Mouse (Mus musculus) limb, embryonic 12.5 days (tissue): ENCODE results near the gene Tuba3b. TPM values are rescaled to one million over a fixed set of nuclear protein-coding genes. Genes with fewer than 3 reads are reported as not detected.
A peak's percentile ranks its signal among the peaks of the same experiment; 100 is the strongest.

Experiments used
- ATAC-seq: fragments of 200-750 bp; cut with Nextera tagmentation; 2 replicates; pipeline ENCODE4 v1.8.0; 2017; ENCODE audit warnings: low read depth, moderate TSS enrichment; ENCODE audit not compliant: insufficient number of reproducible peaks, insufficient read depth, low FRiP score, low TSS enrichment
- H3K27ac ChIP-seq: fragments of 300-500 bp; sonication (generic); 2 replicates; pipeline ENCODE4 v1.5.1; 2016; ENCODE audit warnings: mild to moderate bottlenecking, moderate library complexity
- H3K27me3 ChIP-seq: fragments of 300-500 bp; sonication (generic); 2 replicates; pipeline ENCODE4 v1.6.1; 2016; ENCODE audit warnings: mild to moderate bottlenecking, moderate library complexity
- H3K36me3 ChIP-seq: fragments of 300-500 bp; sonication (generic); 2 replicates; pipeline ENCODE4 v1.6.1; 2016; ENCODE audit warnings: mild to moderate bottlenecking, moderate library complexity
- H3K4me1 ChIP-seq: fragments of 300-500 bp; sonication (generic); replicated peaks from 2 replicates; pipeline ENCODE4 v1.6.1; 2016
- H3K4me2 ChIP-seq: fragments of 300-500 bp; sonication (generic); 2 replicates; pipeline ENCODE4 v1.6.1; 2016; ENCODE audit warnings: mild to moderate bottlenecking, moderate library complexity
- H3K4me3 ChIP-seq: fragments of 300-500 bp; sonication (generic); replicated peaks from 2 replicates; pipeline ENCODE4 v1.5.1; 2016; ENCODE audit warnings: mild to moderate bottlenecking
- H3K9ac ChIP-seq: fragments of 300-500 bp; sonication (generic); replicated peaks from 2 replicates; pipeline ENCODE4 v1.6.1; 2016; ENCODE audit warnings: mild to moderate bottlenecking, moderate library complexity
- H3K9me3 ChIP-seq: fragments of 300-500 bp; sonication (generic); 2 replicates; pipeline ENCODE4 v1.6.1; 2016; ENCODE audit warnings: mild to moderate bottlenecking, moderate library complexity
- WGBS: fragments of 180-500 bp; shearing (Covaris S2); methylation state at CpG from one replicate; pipeline ENCODE4 v1.1.7; 2016; 5-methylcytosine and 5-hydroxymethylcytosine counted together
- polyA plus RNA-seq: library from polyadenylated mRNA; unstranded; fragments of >200 nt; fragmentation: Nextera tagmentation; extraction: Ambion mirVana; gene quantifications from 2 replicates; pipeline ENCODE4 v1.2.1, GENCODE M21; 2016

Tuba3b gene
- polyA plus RNA-seq: not detected in 2 replicates

DNA sequence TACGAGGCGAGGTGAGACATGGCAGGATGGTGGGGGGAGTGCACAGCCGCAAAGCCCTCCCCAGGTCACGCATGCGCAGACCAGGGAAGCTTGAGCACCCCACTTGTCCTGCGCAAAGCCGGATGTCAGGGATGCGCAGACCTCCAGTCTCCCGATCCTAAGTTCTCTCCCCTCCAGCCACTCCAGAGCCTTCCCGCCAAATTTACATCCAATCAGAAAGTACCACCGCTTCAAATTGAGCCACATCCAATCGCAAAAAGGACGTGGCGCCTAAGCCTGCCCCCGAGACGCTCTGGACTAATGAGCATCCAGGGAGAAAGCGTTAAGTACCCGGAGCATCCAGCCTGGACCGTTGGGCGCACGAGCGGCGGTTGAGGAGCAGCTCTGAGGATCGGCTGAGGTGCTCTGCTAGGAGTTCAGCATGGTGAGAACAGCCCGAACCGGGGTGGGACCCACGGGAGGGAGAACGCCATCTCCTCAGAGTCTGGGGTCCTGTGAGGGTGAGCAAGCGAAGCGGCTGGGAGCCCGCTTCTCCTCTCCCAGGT lies at the start of gene Tuba3b:
Tuba3b (plus strand) TSS at position 92 of the 545 bp plus-strand sequence.
- ATAC-seq: no peak
- no peaks in the 10 kb centered on the region for H3K36me3 ChIP-seq
- H3K27ac ChIP-seq: no peak within 1 kb of the TSS
- 0 out of 2 replicates have a peak, but pooled peaks cover 4% of the 10 kb centered on the region for H3K9me3 ChIP-seq
- H3K4me3 ChIP-seq: no peak within 1 kb of the TSS
- WGBS: 95% methylated on average over 31 of the region's 31 CpGs
- no peak within 1 kb of the TSS for H3K4me2 ChIP-seq
- peaks cover 7% of the 10 kb centered on the region; the same call in 1 of the 2 replicates for H3K4me1 ChIP-seq
- H3K27me3 ChIP-seq: no peaks in the 10 kb centered on the region
- H3K9ac ChIP-seq: no peak within 1 kb of the TSS

DNA sequence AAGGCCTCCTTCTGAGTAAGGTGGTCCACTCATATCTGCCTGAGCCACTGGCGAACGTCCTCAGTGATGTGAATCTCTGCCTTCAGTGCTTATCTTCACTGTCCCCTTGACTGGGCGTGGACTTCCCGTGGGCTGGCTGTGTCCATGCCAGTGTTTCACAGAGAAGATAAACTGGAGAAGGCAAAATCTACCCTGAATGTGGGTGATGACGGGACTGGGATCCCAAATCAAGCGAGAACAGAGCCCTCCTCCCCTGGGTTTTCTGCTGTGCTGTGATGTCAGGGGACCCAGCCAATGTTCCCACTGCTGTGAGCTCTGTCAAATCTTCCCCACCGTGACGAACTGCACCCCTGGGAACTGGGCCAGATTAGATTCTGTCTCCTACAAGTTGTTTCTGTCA lies 48.3 kb upstream of the Tuba3b start:
- Histone ChIP-seq H3K4me1 (peaks cover 24% of the 10 kb centered on the region), H3K4me2 (no peak overlapping the region), H3K9me3 (no peaks in the 10 kb centered on the region), H3K36me3 (no peaks in the 10 kb centered on the region), H3K27ac (no peak overlapping the region), H3K4me3 (no peak overlapping the region), H3K9ac (no peak overlapping the region), H3K27me3 (no peaks in the 10 kb centered on the region)
- ATAC-seq: no peak
- 89% methylated on average over 8 of the region's 8 CpGs for WGBS

DNA sequence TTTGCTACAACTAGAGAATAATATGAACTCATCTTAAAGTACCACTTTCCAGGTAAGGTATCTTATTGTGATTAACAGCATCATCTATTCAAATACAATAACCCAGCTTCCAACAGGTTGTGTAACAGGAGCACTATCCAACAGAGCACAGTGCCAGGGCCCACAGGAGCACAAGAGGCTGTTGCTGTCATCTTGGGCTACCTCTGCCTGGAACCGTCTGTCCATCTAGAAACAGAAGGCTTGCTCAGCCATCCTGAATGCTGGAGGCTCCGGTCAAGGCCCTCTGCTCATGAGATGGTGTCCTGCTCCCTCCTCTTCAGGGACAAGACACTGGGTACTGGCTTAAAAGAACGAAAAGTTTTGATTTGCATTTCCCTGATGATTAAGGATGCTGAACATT lies 47.7 kb upstream of the Tuba3b start:
- Histone ChIP-seq H3K27me3 (no peaks in the 10 kb centered on the region), H3K9ac (no peak overlapping the region), H3K9me3 (no peaks in the 10 kb centered on the region), H3K4me2 (no peak overlapping the region), H3K36me3 (no peaks in the 10 kb centered on the region), H3K4me3 (no peak overlapping the region), H3K4me1 (peaks cover 24% of the 10 kb centered on the region), H3K27ac (no peak overlapping the region)
- no peak for ATAC-seq
- 91% methylated on average over 3 of the region's 3 CpGs for WGBS

DNA sequence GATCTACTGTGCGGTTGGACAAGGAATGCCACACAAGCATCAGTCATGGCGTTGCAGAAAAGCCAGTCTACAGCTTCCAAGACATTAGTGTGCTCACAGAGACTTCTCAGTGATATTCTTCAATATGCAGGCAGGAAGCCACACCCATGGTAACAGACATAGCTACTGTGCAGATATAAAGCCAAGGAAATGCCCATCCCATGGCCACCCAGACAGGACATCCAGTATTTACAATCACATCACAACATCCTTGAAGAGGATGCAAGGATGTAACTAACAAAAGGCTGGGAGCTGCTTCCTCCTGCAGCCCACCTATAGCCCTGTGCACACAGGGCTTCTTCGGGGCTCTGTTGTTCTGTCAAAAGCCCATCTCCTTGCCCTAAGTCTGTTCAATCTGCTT lies 46.9 kb upstream of the Tuba3b start:
- H3K4me2 ChIP-seq: no peak overlapping the region
- H3K4me1 ChIP-seq: peaks cover 24% of the 10 kb centered on the region
- no peak overlapping the region for H3K9ac ChIP-seq
- no peak overlapping the region for H3K27ac ChIP-seq
- no peak for ATAC-seq
- H3K9me3 ChIP-seq: no peaks in the 10 kb centered on the region
- H3K36me3 ChIP-seq: no peaks in the 10 kb centered on the region
- no peaks in the 10 kb centered on the region for H3K27me3 ChIP-seq
- WGBS: 87% methylated on average over 3 of the region's 3 CpGs
- H3K4me3 ChIP-seq: no peak overlapping the region

DNA sequence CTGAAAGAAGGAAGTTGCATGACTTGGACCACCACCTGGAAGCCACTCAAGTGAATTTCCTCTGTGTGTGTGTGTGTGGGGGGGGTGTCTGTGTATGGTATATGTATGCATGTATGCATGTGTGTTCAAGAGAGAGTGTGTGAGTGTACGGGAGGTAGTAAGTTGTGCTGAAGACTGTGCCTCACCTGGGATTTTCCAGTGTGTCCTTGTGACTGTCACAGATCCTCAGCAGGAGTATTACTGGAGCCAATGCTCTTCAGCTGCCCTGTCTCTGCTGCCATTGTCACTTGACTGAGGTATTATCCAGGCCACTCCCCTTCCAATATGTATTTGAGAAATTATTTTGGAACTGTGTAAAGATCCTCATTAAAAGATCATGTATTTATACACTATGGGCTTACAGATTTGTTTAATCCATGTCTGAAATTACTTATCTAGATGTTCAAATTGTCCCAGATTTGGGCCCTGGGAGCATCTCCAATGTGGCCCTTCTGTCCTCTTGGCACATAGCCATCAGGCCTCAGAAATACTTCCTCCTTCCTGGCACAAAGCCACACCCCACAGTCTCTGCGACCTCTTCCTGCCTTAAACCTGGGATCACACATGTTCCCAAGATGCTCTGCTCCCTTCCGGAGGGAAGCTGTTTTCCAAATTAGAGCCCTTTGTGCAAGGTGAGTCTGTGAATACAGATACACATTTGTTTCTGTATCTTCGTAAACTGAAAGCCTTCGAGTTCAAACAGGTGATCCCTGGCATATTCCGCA lies 42.1 kb upstream of the Tuba3b start:
- no peak overlapping the region for H3K4me3 ChIP-seq
- no peak overlapping the region for H3K9ac ChIP-seq
- no peaks in the 10 kb centered on the region for H3K9me3 ChIP-seq
- WGBS: 84% methylated on average over 6 of the region's 6 CpGs
- ATAC-seq: no peak
- no peak overlapping the region for H3K4me2 ChIP-seq
- H3K27me3 ChIP-seq: no peaks in the 10 kb centered on the region
- no peaks in the 10 kb centered on the region for H3K36me3 ChIP-seq
- peaks cover 13% of the 10 kb centered on the region for H3K4me1 ChIP-seq
- H3K27ac ChIP-seq: no peak overlapping the region

DNA sequence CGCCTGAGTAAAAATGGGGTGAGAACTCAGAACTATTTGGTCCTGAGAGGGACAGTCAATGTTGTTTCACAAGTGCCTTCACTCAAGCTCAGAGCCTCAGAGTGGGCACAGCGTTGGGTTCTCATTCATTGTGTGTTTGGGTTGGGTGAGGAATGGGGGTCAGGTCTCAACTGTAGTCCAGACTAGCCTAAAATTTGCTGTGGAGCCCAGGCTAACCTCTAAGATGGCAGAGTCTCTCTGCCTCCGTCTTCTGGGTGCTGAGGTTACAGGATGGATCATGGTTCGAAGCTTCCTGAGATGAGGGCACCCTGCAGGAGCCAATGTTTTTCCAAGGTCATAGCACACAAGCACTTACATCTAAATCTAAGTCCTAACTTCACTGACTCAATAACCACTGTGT lies 38.8 kb upstream of the Tuba3b start:
- no peaks in the 10 kb centered on the region for H3K36me3 ChIP-seq
- no peaks in the 10 kb centered on the region for H3K9me3 ChIP-seq
- ATAC-seq: no peak
- H3K9ac ChIP-seq: no peak overlapping the region
- WGBS: 97% methylated on average over 4 of the region's 4 CpGs
- H3K4me3 ChIP-seq: no peak overlapping the region
- peaks cover 13% of the 10 kb centered on the region for H3K4me1 ChIP-seq
- H3K4me2 ChIP-seq: no peak overlapping the region
- H3K27me3 ChIP-seq: no peaks in the 10 kb centered on the region
- no peak overlapping the region for H3K27ac ChIP-seq

DNA sequence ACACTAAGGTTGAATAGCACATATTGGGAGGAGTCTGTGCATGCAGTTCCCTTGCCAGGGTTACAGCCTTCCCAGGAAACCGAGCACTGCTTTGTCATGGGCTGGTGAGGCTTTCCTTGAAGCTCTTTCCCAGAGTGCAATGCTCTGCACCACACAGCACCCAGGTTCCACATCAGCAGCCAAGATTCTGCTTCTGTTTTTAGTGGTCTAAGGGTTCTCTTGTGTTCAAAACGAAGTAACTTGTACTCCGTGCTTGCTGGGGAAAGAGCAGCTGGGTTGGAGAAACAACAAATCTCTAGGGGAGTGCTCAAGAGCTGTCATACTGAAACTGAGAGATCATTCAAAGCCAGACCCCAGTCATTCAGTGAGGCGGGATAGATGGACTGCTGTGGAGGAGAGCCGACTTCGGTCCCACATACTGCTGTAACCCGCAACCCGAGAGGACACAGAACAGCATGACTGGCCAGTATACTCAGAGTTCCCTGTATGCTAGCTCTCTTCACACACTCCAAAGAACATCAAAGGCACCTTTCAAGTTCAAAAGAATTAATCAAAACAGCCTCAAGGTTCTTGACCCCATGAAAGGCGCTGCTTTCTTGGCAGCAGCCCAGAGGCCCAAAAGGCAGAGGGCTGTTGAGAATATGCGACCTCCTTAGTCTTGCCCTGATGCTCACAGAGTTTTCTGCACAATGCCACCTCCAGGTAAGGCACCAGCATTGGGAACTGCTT lies 36.9 kb upstream of the Tuba3b start:
- WGBS: 36% methylated on average over 10 of the region's 10 CpGs
- 0 out of 2 replicates have a peak overlapping the region, but pooled peaks have one; percentile 8 for H3K27ac ChIP-seq
- no peak overlapping the region for H3K9ac ChIP-seq
- no peak for ATAC-seq
- H3K27me3 ChIP-seq: no peaks in the 10 kb centered on the region
- H3K4me1 ChIP-seq: peaks cover 13% of the 10 kb centered on the region
- H3K36me3 ChIP-seq: no peaks in the 10 kb centered on the region
- H3K9me3 ChIP-seq: no peaks in the 10 kb centered on the region
- H3K4me2 ChIP-seq: no peak overlapping the region
- no peak overlapping the region for H3K4me3 ChIP-seq

DNA sequence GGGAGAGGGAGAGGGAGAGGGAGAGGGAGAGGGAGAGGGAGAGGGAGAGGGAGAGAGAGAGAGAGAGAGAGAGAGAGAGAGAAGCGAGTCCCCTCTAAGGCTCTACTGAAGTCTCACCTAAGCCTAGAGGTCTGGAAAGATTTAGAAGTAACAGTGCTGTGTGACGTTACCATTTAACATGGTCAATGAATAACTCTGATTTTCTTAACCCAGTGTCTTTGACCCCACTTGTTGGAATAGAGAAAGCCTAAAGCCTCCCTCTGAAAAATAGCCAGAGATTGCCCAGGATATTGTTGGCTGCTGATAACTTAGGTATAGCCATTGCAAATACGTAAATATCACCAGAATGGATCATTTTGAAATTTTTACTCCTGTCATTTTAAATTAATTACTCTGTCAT lies 35.8 kb upstream of the Tuba3b start:
- Histone ChIP-seq H3K9me3 (no peaks in the 10 kb centered on the region), H3K27ac (no peak overlapping the region), H3K9ac (no peak overlapping the region), H3K36me3 (no peaks in the 10 kb centered on the region), H3K4me2 (no peak overlapping the region), H3K4me1 (peaks cover 13% of the 10 kb centered on the region), H3K4me3 (no peak overlapping the region), H3K27me3 (no peaks in the 10 kb centered on the region)
- 83% methylated on average over 3 of the region's 3 CpGs for WGBS
- ATAC-seq: no peak

DNA sequence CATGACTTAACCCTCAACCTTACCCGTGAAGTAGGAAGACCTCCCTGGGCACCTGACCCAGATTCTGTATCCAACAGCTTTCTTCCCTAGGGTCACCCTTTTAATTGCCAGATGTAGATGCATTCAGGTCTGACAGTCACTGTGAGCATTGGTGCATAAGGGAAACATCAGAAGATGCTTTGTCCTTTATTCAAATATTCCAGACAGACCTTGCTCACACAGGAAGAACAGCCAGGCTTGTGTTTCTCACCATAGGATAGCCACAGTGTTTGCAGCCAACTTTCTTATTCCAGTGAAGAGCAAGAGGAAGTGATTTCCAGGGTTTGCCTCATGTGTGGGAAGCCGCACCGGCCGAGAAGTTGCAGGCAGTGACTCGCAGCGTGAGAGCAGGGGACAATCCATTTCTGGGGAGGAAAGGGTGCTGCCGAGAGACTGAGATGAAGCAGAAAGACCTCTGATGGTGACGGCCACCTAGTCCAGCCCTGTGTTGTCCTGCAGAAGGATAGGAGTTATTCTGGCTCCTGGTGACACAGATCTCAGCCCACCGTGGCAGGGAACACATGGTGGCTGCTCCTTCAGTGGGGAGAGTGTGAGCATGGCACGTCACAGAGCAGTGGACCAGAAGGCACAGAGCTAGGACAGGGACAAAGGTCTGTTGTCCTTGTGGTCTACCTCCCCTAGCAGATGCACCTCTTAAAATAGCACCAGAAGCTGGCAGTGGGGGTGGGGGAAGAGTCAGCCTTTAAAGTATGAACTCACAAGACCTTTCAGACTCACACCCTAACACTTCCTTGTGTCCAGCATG lies 34.0 kb upstream of the Tuba3b start:
- Histone ChIP-seq H3K27ac (no peak overlapping the region), H3K4me3 (no peak overlapping the region), H3K4me2 (no peak overlapping the region), H3K4me1 (peaks cover 13% of the 10 kb centered on the region), H3K9ac (no peak overlapping the region), H3K36me3 (no peaks in the 10 kb centered on the region), H3K27me3 (no peaks in the 10 kb centered on the region), H3K9me3 (no peaks in the 10 kb centered on the region)
- ATAC-seq: no peak
- WGBS: 76% methylated on average over 10 of the region's 10 CpGs

DNA sequence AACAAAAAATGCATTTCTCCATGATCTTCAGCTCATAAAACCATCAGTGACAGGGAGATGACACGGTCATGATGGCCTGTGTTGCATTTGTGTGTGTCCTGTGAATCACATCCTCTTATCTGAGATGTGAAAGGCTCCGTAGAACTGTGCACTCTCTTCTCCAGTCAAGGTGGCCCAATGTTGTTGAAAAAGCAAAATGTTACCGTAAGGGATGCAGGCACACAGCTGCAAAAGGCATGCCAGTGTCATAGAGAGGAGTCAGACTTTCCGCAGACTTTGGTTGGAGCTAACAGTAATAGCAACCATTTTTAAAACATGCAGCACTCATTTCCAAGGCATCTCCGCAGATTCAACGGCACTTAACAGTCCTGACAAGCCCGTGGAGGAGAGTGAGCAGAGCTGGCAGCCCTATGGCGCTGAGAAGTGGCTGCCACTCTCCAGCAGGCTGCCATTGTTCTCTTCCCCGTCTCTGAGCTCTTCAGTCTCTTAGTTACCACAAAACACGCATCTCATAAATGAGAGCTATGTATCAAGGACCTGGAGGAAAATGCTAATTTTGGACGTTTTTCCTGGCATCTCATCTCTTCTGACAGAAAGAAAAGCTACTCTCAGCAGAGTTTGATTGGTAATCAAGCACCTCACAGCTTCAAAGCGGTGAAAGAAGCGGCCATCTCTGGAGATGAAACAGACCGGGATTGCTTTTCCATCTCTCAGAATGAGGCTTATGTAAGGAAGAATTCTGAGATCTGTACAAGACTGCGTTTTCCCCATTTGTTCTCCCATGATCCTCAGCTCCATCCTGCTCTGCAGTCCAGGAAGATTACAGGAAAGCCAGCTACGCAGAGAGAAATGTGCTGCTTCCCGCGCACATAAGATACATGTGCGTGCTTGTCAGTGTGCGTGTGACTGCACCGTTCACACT lies 30.2 kb upstream of the Tuba3b start:
- no peak for ATAC-seq
- 82% methylated on average over 21 of the region's 21 CpGs for WGBS
- no peak overlapping the region for H3K9ac ChIP-seq

More for the DNA sequence above, 30.2 kb upstream of the Tuba3b start:
- Histone ChIP-seq H3K9me3 (no peaks in the 10 kb centered on the region), H3K27ac (no peak overlapping the region), H3K4me3 (no peak overlapping the region), H3K4me1 (no peaks in the 10 kb centered on the region), H3K27me3 (no peaks in the 10 kb centered on the region), H3K4me2 (no peak overlapping the region), H3K36me3 (no peaks in the 10 kb centered on the region)
